Mouse (Mus musculus) ES-E14 (cell line): ENCODE measurements at regions not wholly inside any gene's neighbourhood (a gene's known extent, or its start where the extent isn't known, plus 50 kb on each side); places are given as distances from the start of the nearest gene placed in this dataset.

ENCODE experiments used
- CHD2 ChIP-seq: IDR thresholded peaks from 2 replicates; pipeline ENCODE4 v1.6.1; 2014; ENCODE audit warnings: mild to moderate bottlenecking, low read depth, low read length, inconsistent platforms
- MAFK ChIP-seq: IDR thresholded peaks from 2 replicates; pipeline ENCODE4 v1.6.1; 2014; ENCODE audit warnings: mild to moderate bottlenecking, low read depth, low read length, inconsistent platforms; ENCODE audit not compliant: insufficient read depth
- ZC3H11A ChIP-seq: IDR thresholded peaks from 2 replicates; pipeline ENCODE4 v1.6.1; 2012; ENCODE audit warnings: low read depth, mild to moderate bottlenecking, inconsistent platforms, low read length, borderline replicate concordance
- ZNF384 ChIP-seq: IDR thresholded peaks from 2 replicates; pipeline ENCODE4 v1.6.1; 2012; ENCODE audit warnings: low read depth, low read length, inconsistent platforms

- TF ChIP-seq MAFK (no peak), ZNF384 (no peak), CHD2 (no peak), ZC3H11A (no peak)
These were observed 815.6 kb downstream of the Olfm4 start for GRCm38 (mm10) chr14:80799370-80799959.
